Mouse (Mus musculus) fibroblast of lung, adult 2 months (primary cell): Measurements from ENCODE around the gene Il1f10.

Experiments
- DNase-seq: peaks from one replicate; pipeline ENCODE4 v3.0.0-alpha.2; 2011; ENCODE audit warnings: low read depth

Gene Il1f10

GRCm38 (mm10) chr2:24290896-24291295, at the start of gene Il1f10:
Il1f10 (plus strand) TSS chr2:24291196.
- no peak for DNase-seq

GRCm38 (mm10) chr2:24267503-24267902, 23.5 kb upstream of the Il1f10 start:
- DNase-seq = no peak

DNA sequence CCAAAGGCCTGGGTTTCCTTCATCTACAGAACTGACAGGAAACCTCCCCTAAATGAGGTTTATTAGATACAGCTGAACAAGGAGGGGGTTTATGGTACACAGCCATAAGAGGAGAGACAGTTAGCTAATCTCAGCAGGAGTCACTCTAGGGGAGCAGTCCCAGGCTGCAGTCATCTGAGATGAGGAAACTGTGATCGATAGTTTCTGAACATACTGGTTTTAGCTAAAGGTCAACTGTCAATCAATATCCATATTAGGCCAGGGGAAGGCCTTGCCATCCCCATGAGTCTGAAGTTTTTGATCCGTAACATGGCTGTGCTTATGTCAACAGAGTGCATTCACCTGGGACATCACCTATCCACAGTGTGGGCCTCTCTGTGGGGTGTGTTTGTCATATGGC, 17.4 kb upstream of the Il1f10 start:
- no peak for DNase-seq

GRCm38 (mm10) chr2:24275146-24275545, 15.8 kb upstream of the Il1f10 start:
- no peak for DNase-seq

DNA sequence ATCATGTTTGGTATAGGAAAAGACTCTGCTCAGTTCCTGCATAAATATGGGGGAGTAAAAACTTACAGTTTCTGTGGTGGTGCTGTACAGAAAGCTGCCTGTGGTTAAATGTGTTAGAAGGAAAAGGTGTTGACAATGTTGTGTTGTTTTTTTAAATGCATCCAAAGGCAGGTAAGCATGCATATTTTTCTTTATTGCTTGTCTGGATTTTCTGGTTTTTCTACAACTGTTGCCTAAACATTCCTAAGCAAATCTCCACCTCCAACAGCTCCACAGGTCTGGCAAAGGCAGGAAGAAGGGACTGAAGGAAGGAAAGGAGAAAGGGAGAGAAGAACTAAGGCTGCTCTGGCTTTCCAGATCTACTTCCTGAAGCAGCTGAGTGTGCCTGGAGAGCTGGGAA, 14.3 kb upstream of the Il1f10 start, which contains the start of gene Il1f5:
TSS of gene Il1f5 (plus strand) at position 301 of the 400 bp plus-strand sequence.
- no peak for DNase-seq

DNA sequence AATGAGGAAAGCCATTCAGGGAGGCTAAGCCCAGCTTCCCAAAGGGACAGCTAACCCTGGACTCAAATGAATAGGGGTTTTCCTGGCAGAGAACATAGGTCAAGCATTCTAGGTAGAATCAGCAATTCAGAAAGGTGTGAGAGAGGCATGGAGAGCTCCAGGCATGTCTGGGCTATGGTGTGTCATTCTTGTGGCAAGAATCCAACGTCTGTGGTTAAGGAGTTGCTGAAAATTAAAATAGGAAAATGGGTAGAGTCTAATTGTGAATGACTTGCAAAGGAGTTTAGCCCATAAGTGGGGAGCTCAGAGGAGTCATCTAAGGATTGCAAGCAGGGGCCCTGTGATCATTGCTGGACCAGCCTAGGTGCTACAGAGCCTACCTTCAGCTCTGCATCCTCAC, 3.6 kb downstream of the Il1f10 start:
- DNase-seq = peak; percentile 28

GRCm38 (mm10) chr2:24296837-24297236, 5.8 kb downstream of the Il1f10 start:
- no peak for DNase-seq

GRCm38 (mm10) chr2:24311302-24312001, 20.5 kb downstream of the Il1f10 start:
- DNase-seq = no peak

GRCm38 (mm10) chr2:24316919-24317318, 25.9 kb downstream of the Il1f10 start:
- DNase-seq = no peak

- DNase-seq = no peak
These were observed 27.1 kb downstream of the Il1f10 start for GRCm38 (mm10) chr2:24317919-24318598.

DNA sequence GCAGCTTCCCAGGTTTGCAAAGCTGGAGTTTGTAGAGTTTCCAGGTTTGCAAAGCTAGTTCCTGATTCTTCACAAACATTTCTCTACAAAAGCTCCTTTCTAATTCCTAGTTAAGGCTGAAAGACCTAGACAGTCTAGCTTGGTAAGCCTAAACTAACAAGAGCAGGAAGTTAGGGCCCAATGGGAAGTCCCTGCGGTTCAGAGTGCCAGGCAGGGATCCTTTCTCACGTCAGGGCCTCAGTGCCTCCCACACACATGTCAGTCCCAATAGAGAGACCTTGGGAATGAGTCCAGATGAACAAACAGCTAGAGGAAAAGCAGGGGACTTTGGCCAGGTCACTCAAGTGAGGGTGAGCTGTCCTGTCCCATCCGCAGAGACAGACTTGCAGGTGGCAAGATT, 44.3 kb downstream of the Il1f10 start:
- peak; percentile 30 for DNase-seq

DNA sequence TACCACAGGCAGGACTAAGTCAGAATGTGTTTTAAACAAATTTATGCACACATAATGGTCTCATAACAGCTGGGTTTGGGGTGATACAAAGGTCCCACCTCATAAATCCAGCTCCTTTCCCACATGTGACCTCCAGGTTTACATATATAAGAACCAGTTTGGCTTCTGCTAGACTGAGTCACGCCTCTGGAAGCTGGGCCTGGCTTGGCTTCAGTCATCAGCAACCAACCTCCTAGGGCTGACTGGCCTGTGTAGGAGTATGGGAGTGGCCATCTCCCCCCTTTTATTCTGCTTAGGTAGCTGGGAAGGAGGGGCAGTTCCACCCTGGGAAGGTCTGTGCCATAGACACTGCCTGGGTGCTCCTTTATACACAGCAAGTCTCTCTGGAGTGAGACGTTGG, 45.5 kb downstream of the Il1f10 start, which contains the start of gene Il1rn:
TSS of gene Il1rn (plus strand) at position 309 of the 400 bp plus-strand sequence.
- DNase-seq = peak; percentile 37

DNA sequence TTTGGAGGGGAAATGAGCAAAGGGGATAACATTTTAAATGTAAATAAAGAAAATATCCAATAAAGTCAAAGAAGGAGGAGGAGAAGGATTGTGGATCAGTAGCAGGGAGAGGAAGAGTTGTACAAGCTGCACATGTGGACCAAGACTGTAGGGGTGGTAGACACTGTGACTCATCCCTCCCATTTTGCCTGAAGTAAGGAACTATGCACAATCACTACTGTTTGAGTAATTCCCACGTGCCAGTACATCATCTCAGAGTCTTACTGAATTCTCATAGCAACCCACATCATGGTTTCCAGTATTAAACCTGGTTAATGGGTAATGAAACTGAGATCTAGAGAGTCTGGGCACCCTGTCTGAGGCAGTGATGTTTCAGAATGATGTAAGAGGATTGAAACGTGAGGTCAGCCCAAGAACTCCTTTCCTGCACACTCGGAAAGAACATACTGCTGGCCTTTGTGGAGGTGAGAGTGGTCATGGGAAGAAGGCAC, 50.4 kb downstream of the Il1f10 start:
- DNase-seq = peak; percentile 7
